Mouse (Mus musculus) frontal cortex, postnatal 25 days (tissue): Measurements from ENCODE around the gene Amt.

Experiments used
- DNase-seq, 2 experiments: peaks; one replicate each; pipeline ENCODE4 v3.0.0; 2022; ENCODE audit warnings: low spot score in 2 of 2

Gene Amt

GRCm38 (mm10) chr9:108338886-108339781 is 42.5 kb downstream of the Amt start, which contains the start of gene Gpx1:
TSS of gene Gpx1 (plus strand) at chr9:108338903.
- DNase-seq = peak; percentile 61 to 68

- DNase-seq = no peak
Observed at GRCm38 (mm10) chr9:108339886-108340257, 43.2 kb downstream of the Amt start.

GRCm38 (mm10) chr9:108340258-108341138 is 43.8 kb downstream of the Amt start:
- no peak for DNase-seq

GRCm38 (mm10) chr9:108341139-108341475 is 44.5 kb downstream of the Amt start:
- DNase-seq = no peak

GRCm38 (mm10) chr9:108341801-108342200 is 45.1 kb downstream of the Amt start:
- no peak for DNase-seq

GRCm38 (mm10) chr9:108342301-108342831 is 45.7 kb downstream of the Amt start:
- DNase-seq = no peak

- no peak for DNase-seq
Observed at GRCm38 (mm10) chr9:108343331-108343730, 46.7 kb downstream of the Amt start.

- no peak for DNase-seq
Observed at GRCm38 (mm10) chr9:108343835-108344234, 47.2 kb downstream of the Amt start.

GRCm38 (mm10) chr9:108344471-108344870 is 47.8 kb downstream of the Amt start:
- DNase-seq = no peak

- no peak for DNase-seq
Observed at GRCm38 (mm10) chr9:108347024-108347423, 50.4 kb downstream of the Amt start.

- peak; percentile 68 to 69 for DNase-seq
Observed at GRCm38 (mm10) chr9:108347540-108348289, 51.1 kb downstream of the Amt start, which contains the start of gene Usp4. TSS of gene Usp4 (plus strand) at chr9:108347853.

GRCm38 (mm10) chr9:108348290-108348680 is 51.6 kb downstream of the Amt start:
- no peak for DNase-seq

GRCm38 (mm10) chr9:108349727-108350126 is 53.1 kb downstream of the Amt start:
- DNase-seq = no peak
